Mouse (Mus musculus) limb, embryonic 10.5 days (tissue): ENCODE data around the gene Ppfibp2. TPM values are rescaled to one million over a fixed set of nuclear protein-coding genes. Genes with fewer than 3 reads are reported as not detected.
A peak's percentile ranks its signal among the peaks of the same experiment; 100 is the strongest.

ENCODE experiments used
- DNase-seq: peaks from one replicate; pipeline ENCODE4 v3.0.0-alpha.2; 2017; ENCODE audit warnings: low spot score
- H3K27ac ChIP-seq: fragments of 300-500 bp; sonication (generic); 2 replicates; pipeline ENCODE4 v1.5.1; 2016; ENCODE audit warnings: mild to moderate bottlenecking
- H3K27me3 ChIP-seq: fragments of 300-500 bp; sonication (generic); 2 replicates; pipeline ENCODE4 v1.6.1; 2016; ENCODE audit warnings: low read depth, mild to moderate bottlenecking; ENCODE audit not compliant: poor library complexity, severe bottlenecking
- H3K36me3 ChIP-seq: fragments of 300-500 bp; sonication (generic); 2 replicates; pipeline ENCODE4 v1.6.1; 2016; ENCODE audit warnings: mild to moderate bottlenecking, moderate library complexity
- H3K4me1 ChIP-seq: fragments of 300-500 bp; sonication (generic); 2 replicates; pipeline ENCODE4 v1.6.1; 2016
- H3K4me3 ChIP-seq: fragments of 300-500 bp; sonication (generic); 2 replicates; pipeline ENCODE4 v1.5.1; 2016; ENCODE audit warnings: mild to moderate bottlenecking, moderate library complexity
- H3K9me3 ChIP-seq: fragments of 300-500 bp; sonication (generic); replicated peaks from 2 replicates; pipeline ENCODE4 v1.6.1; 2016; ENCODE audit warnings: mild to moderate bottlenecking
- WGBS: fragments of 180-500 bp; shearing (Covaris S2); methylation state at CpG from one replicate; pipeline ENCODE4 v1.1.7; 2016; 5-methylcytosine and 5-hydroxymethylcytosine counted together
- polyA plus RNA-seq: library from polyadenylated mRNA; unstranded; fragments of >200 nt; fragmentation: Nextera tagmentation; extraction: Ambion mirVana; gene quantifications from 2 replicates; pipeline ENCODE4 v1.2.1, GENCODE M21; 2016

Ppfibp2 gene
- polyA plus RNA-seq, 1 experiment from 2014 or later = 24.9 TPM

GRCm38 (mm10) chr7:107593904-107594303, 1.1 kb upstream of the Ppfibp2 start:
- Histone ChIP-seq H3K36me3 (peaks cover 23% of the 10 kb centered on the region), H3K27me3 (no peaks in the 10 kb centered on the region), H3K9me3 (no peaks in the 10 kb centered on the region), H3K27ac (no peak overlapping the region), H3K4me3 (peak overlapping the region; percentile 68), H3K4me1 (peaks cover 34% of the 10 kb centered on the region)
- WGBS = 39% methylated on average over 7 of the region's 7 CpGs
- DNase-seq = no peak

DNA sequence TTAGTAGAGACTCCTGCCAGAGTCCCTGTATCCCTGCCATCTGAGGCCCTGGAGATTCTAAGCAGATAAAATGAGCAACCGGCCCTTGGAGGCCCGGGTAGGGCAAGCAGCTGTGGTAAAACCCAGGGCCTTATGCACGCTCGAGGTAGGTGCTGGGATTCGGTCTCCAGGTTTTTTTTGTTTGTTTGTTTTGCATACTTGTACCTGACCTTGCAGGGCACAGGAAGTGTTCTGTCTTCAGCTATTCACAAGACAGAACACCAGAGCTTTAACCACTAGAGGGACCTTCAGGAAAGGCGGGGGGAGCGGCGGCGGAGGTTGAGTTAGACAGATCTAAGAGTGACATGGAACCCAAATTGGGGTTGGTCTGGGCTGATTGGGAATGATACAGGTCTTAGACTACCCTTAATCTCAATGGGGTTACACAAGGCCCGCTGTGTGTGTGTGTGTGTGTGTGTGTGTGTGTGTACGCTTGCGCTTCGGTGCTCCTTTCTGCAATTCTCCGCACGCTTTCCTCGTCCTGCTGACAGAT, 616 bp upstream of the Ppfibp2 start:
- Histone ChIP-seq H3K27ac (peak overlapping the region; percentile 78), H3K4me3 (peak overlapping the region; percentile 68), H3K9me3 (no peaks in the 10 kb centered on the region), H3K27me3 (no peaks in the 10 kb centered on the region), H3K36me3 (peaks cover 23% of the 10 kb centered on the region), H3K4me1 (peaks cover 34% of the 10 kb centered on the region)
- DNase-seq = peak; percentile 72
- WGBS = 1% methylated on average over 16 of the region's 16 CpGs

DNA sequence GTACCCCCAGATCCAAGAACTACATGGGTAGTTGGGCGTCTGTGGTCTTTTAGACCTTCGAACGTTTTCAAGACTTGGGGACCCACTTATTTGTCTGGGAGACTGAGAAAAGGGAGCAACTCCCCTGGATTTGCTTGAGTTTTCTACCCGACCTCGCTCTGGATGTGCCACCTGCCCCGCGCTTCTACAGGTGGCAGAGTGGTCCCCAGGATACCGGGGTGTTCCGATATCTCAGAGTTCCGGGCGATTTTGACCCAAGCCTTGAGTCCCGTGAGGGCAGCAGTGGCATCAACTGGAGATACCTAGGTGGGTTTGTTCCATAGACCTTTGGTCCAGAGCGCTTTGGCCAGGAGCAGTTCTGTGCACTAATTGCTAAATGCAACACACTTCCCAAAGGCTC, 419 bp downstream of the Ppfibp2 start:
- Histone ChIP-seq H3K4me3 (peak overlapping the region; percentile 68), H3K9me3 (no peaks in the 10 kb centered on the region), H3K27ac (peak overlapping the region; percentile 78; the same call in 1 of the 2 replicates), H3K4me1 (peaks cover 34% of the 10 kb centered on the region), H3K27me3 (no peaks in the 10 kb centered on the region), H3K36me3 (peaks cover 18% of the 10 kb centered on the region)
- no peak for DNase-seq
- 15% methylated on average over 13 of the region's 13 CpGs for WGBS

GRCm38 (mm10) chr7:107596753-107597152, 1.7 kb downstream of the Ppfibp2 start:
- DNase-seq = no peak
- Histone ChIP-seq H3K4me3 (no peak overlapping the region), H3K27ac (no peak overlapping the region), H3K36me3 (peaks cover 6% of the 10 kb centered on the region; the same call in 1 of the 2 replicates), H3K27me3 (no peaks in the 10 kb centered on the region), H3K9me3 (no peaks in the 10 kb centered on the region), H3K4me1 (peaks cover 34% of the 10 kb centered on the region)

- H3K27me3 ChIP-seq = no peaks in the 10 kb centered on the region
- WGBS = 90% methylated on average over 3 of the region's 3 CpGs
Observed at GRCm38 (mm10) chr7:107597956-107598355, 2.9 kb downstream of the Ppfibp2 start.

DNA sequence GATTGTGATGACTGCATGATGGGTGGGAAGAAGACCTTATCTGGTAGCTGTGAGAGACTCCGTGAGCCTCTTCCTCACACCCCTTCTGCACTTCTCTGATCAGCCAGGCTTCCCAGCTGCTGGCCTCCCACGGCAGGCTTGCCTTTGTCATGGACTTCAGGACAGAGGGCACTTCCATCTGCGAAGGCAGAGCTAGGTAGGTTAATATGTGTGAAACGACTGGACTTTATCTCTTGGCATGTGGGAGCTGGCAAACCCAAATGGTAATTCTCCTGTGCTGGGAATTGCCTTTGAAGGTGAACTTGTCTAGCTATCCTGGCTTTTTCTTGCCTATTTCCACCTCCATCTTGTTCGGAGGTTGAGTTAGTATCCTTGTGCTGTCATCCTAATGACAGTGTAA, 5.6 kb downstream of the Ppfibp2 start:
- Histone ChIP-seq H3K4me1 (peaks cover 15% of the 10 kb centered on the region; the same call in 1 of the 2 replicates), H3K27me3 (no peaks in the 10 kb centered on the region), H3K27ac (no peak overlapping the region), H3K4me3 (no peak overlapping the region), H3K9me3 (no peaks in the 10 kb centered on the region), H3K36me3 (no peaks in the 10 kb centered on the region)
- WGBS = 76% methylated on average over 5 of the region's 5 CpGs
- no peak for DNase-seq

More at GRCm38 (mm10) chr7:107597956-107598355, 2.9 kb downstream of the Ppfibp2 start:
- Histone ChIP-seq H3K27ac (no peak overlapping the region), H3K9me3 (no peaks in the 10 kb centered on the region), H3K4me3 (no peak overlapping the region), H3K36me3 (no peaks in the 10 kb centered on the region), H3K4me1 (peaks cover 34% of the 10 kb centered on the region)
- DNase-seq = no peak

GRCm38 (mm10) chr7:107602505-107602904, 7.5 kb downstream of the Ppfibp2 start:
- no peak overlapping the region for H3K27ac ChIP-seq
- no peaks in the 10 kb centered on the region for H3K27me3 ChIP-seq
- no peak for DNase-seq
- peaks cover 4% of the 10 kb centered on the region; the same call in 1 of the 2 replicates for H3K4me1 ChIP-seq
- WGBS = 88% methylated on average over 4 of the region's 4 CpGs
- H3K36me3 ChIP-seq = no peaks in the 10 kb centered on the region
- H3K4me3 ChIP-seq = no peak overlapping the region
- H3K9me3 ChIP-seq = no peaks in the 10 kb centered on the region

- WGBS = 78% methylated on average over 6 of the region's 6 CpGs
- DNase-seq = no peak
- H3K27ac ChIP-seq = no peak overlapping the region
Observed at GRCm38 (mm10) chr7:107602913-107603312, 7.9 kb downstream of the Ppfibp2 start.

GRCm38 (mm10) chr7:107607766-107608165, 12.8 kb downstream of the Ppfibp2 start:
- no peaks in the 10 kb centered on the region for H3K27me3 ChIP-seq
- WGBS = 97% methylated on average over 1 of the region's 1 CpGs
- no peak overlapping the region for H3K4me3 ChIP-seq
- H3K27ac ChIP-seq = no peak overlapping the region
- H3K36me3 ChIP-seq = no peaks in the 10 kb centered on the region
- H3K9me3 ChIP-seq = no peaks in the 10 kb centered on the region
- DNase-seq = no peak
- H3K4me1 ChIP-seq = no peaks in the 10 kb centered on the region; the same call in 1 of the 2 replicates

More at GRCm38 (mm10) chr7:107602913-107603312, 7.9 kb downstream of the Ppfibp2 start:
- Histone ChIP-seq H3K36me3 (no peaks in the 10 kb centered on the region), H3K4me3 (no peak overlapping the region), H3K9me3 (no peaks in the 10 kb centered on the region), H3K4me1 (no peaks in the 10 kb centered on the region; the same call in 1 of the 2 replicates), H3K27me3 (no peaks in the 10 kb centered on the region)

DNA sequence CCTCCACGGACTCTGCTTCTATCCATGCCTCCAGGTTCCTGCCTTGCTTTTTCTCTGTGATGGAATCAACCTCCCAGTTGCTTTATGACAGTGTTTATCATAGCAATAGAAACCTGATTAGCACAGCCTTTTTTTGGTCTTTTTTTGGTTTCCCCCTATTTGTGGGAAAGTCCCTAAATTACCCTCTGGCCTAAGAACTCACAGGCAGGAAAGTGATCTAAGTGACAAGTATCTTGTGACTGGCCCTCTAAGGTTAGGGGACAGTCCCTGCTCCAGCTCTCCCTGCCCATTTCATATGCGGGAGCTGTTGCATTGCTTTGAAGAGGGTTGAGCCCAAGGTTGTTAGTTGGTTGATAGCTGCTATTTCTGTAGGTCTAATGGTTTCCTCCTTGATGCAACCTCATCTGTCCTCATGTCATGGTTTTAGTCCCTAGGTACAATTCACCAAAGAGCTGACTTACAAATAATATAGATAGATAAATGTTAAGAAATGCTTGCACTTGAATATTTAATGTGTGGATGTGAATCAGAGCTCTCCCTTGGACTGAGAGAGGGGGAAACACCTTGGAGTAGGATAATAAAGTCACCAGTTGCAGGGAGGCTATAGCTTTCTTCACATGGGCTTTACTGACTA, 14.7 kb downstream of the Ppfibp2 start:
- no peak for DNase-seq
- WGBS = 82% methylated on average over 2 of the region's 2 CpGs

GRCm38 (mm10) chr7:107610880-107611279, 15.9 kb downstream of the Ppfibp2 start:
- H3K27ac ChIP-seq = no peak overlapping the region
- H3K4me1 ChIP-seq = no peaks in the 10 kb centered on the region
- H3K9me3 ChIP-seq = no peaks in the 10 kb centered on the region
- H3K36me3 ChIP-seq = no peaks in the 10 kb centered on the region
- H3K4me3 ChIP-seq = no peak overlapping the region
- 88% methylated on average over 5 of the region's 5 CpGs for WGBS
- DNase-seq = no peak
- no peaks in the 10 kb centered on the region for H3K27me3 ChIP-seq

More for the DNA sequence above, 14.7 kb downstream of the Ppfibp2 start:
- H3K27ac ChIP-seq = no peak overlapping the region
- no peak overlapping the region for H3K4me3 ChIP-seq
- no peaks in the 10 kb centered on the region for H3K36me3 ChIP-seq
- no peaks in the 10 kb centered on the region for H3K27me3 ChIP-seq
- no peaks in the 10 kb centered on the region for H3K9me3 ChIP-seq
- H3K4me1 ChIP-seq = no peaks in the 10 kb centered on the region

GRCm38 (mm10) chr7:107618028-107618992, 23.3 kb downstream of the Ppfibp2 start:
- H3K9me3 ChIP-seq = no peaks in the 10 kb centered on the region
- no peak for DNase-seq
- H3K4me1 ChIP-seq = peaks cover 27% of the 10 kb centered on the region
- H3K4me3 ChIP-seq = no peak overlapping the region
- H3K36me3 ChIP-seq = no peaks in the 10 kb centered on the region
- no peaks in the 10 kb centered on the region for H3K27me3 ChIP-seq
- H3K27ac ChIP-seq = peak overlapping the region; percentile 58
- 41% methylated on average over 11 of the region's 11 CpGs for WGBS

DNA sequence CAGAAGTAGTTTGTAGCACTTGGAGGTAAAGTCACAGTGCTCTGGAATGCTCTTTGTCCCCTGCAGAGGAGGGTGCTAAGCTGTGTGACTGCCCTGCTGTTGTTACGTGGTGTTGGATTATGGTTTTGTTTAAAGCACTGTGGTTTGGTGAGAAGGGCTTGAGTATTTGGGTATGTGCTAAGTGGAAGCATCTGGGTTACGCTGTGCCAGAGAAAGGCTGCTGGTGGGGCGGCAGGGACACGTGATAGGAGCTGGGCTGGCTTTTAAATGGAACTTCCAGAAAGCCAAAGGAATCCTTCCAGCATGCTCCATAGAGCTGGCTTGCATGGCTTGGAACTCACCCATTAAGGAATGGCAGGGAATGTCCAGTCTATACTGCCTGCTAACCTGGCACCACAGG, 24.2 kb downstream of the Ppfibp2 start:
- no peaks in the 10 kb centered on the region for H3K27me3 ChIP-seq
- peak; percentile 47 for DNase-seq
- peak overlapping the region; percentile 58 for H3K27ac ChIP-seq

More for the DNA sequence above, 24.2 kb downstream of the Ppfibp2 start:
- 48% methylated on average over 4 of the region's 4 CpGs for WGBS
- Histone ChIP-seq H3K9me3 (no peaks in the 10 kb centered on the region), H3K4me3 (no peak overlapping the region), H3K4me1 (peaks cover 27% of the 10 kb centered on the region), H3K36me3 (no peaks in the 10 kb centered on the region)
